Mouse (Mus musculus) liver, adult 2 months (tissue): ENCODE measurements around the gene Zfp423.

Source experiments
- CTCF ChIP-seq: fragments of 200-500 bp; IDR thresholded peaks from 2 replicates; pipeline ENCODE4 v1.5.1; 2011; ENCODE audit warnings: low read depth, low read length, control low read depth
- POLR2A ChIP-seq: fragments of 200-500 bp; IDR thresholded peaks from 2 replicates; pipeline ENCODE4 v1.6.1; 2011; ENCODE audit warnings: low read length, control low read depth; ENCODE audit not compliant: insufficient read depth; ENCODE audit errors: extremely low read depth

GRCm38 (mm10) chr8:87752710-87753109 is 206.7 kb downstream of the Zfp423 start:
- no peak for TF ChIP-seq POLR2A
- TF ChIP-seq CTCF: no peak
